In the genomic region with DNA sequence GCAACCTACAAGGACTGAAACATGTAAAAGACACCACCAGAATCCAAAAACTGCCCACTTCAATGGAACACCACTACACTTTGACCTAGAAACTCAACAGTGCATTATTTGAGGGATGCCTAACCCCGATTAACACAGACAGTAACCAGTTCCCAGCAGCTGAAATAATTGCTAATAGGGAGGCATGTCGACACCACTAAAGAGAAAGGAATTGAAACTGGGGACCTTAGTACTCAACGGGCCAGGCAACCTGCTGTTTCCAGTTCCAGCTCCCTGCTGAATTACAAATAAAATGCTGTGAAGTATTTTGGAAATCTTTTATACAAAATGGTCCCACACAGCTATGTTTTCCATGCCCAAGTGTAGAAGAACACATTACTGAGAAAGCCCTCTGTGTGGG, we compare ENCODE assay signal across 28 mouse cellular contexts.
"Had no signal": no experiment of that assay in that cellular context is flagged by ENCODE, and none has a peak within 500 bp of the region (broad histone marks: within the 10 kb centered on the region; RNA-seq: fewer than 3 reads in every experiment).

No protein-coding gene starts in this region.

- DNase-seq: cerebellum, adult 2 months; cerebellum, adult 8-10 months; cerebellum, adult 9-10 months; cerebellum, postnatal 10 days; cerebellum, postnatal 14 days; cerebellum, postnatal 25 days; cerebellum, postnatal 36 days; embryo, embryonic 11 days; forebrain, postnatal 0 days; gastrocnemius, adult 2 months; gastrocnemius, postnatal 10 days; gastrocnemius, postnatal 14 days; gastrocnemius, postnatal 25 days; gastrocnemius, postnatal 36 days; heart, adult 11 months; heart, adult 2 months had no signal

- H3K4me3 ChIP-seq: embryonic facial prominence, embryonic 10.5 days; embryonic facial prominence, embryonic 12.5 days; embryonic facial prominence, embryonic 13.5 days; embryonic facial prominence, embryonic 15.5 days; erythroblast, embryonic 14.5 days; forebrain, embryonic 10.5 days; forebrain, embryonic 12.5 days; forebrain, embryonic 13.5 days; forebrain, embryonic 15.5 days; gastrocnemius, adult 2 months; heart, adult 2 months; heart, embryonic 10.5 days had no signal

- ATAC-seq: forebrain, embryonic 13.5 days; forebrain, embryonic 14.5 days; forebrain, embryonic 15.5 days; forebrain, embryonic 16.5 days; forebrain, postnatal 0 days had no signal

- H3K27ac ChIP-seq: embryonic facial prominence, embryonic 10.5 days; embryonic facial prominence, embryonic 12.5 days; embryonic facial prominence, embryonic 13.5 days; embryonic facial prominence, embryonic 15.5 days; forebrain, embryonic 10.5 days; forebrain, embryonic 12.5 days; forebrain, embryonic 13.5 days; forebrain, embryonic 15.5 days; gastrocnemius, adult 2 months; heart, adult 2 months; heart, embryonic 10.5 days had no signal
